Mouse (Mus musculus) ES-E14 (cell line): ENCODE measurements around the gene Zfyve21.

Experiments
- CHD2 ChIP-seq: IDR thresholded peaks from 2 replicates; pipeline ENCODE4 v1.6.1; 2014; ENCODE audit warnings: mild to moderate bottlenecking, low read depth, low read length, inconsistent platforms
- MAFK ChIP-seq: IDR thresholded peaks from 2 replicates; pipeline ENCODE4 v1.6.1; 2014; ENCODE audit warnings: mild to moderate bottlenecking, low read depth, low read length, inconsistent platforms; ENCODE audit not compliant: insufficient read depth
- ZC3H11A ChIP-seq: IDR thresholded peaks from 2 replicates; pipeline ENCODE4 v1.6.1; 2012; ENCODE audit warnings: low read depth, mild to moderate bottlenecking, inconsistent platforms, low read length, borderline replicate concordance
- ZNF384 ChIP-seq: IDR thresholded peaks from 2 replicates; pipeline ENCODE4 v1.6.1; 2012; ENCODE audit warnings: low read depth, low read length, inconsistent platforms

GRCm38 (mm10) chr12:111791474-111792104 lies 22.4 kb upstream of the Zfyve21 start:
- TF ChIP-seq ZC3H11A (no peak), ZNF384 (no peak), MAFK (no peak), CHD2 (no peak)
